Mouse (Mus musculus) liver, adult 2 months (tissue): ENCODE data around the gene Fcnb.

ENCODE experiments used
- CTCF ChIP-seq: fragments of 200-500 bp; IDR thresholded peaks from 2 replicates; pipeline ENCODE4 v1.5.1; 2011; ENCODE audit warnings: low read depth, low read length, control low read depth
- POLR2A ChIP-seq: fragments of 200-500 bp; IDR thresholded peaks from 2 replicates; pipeline ENCODE4 v1.6.1; 2011; ENCODE audit warnings: low read length, control low read depth; ENCODE audit not compliant: insufficient read depth; ENCODE audit errors: extremely low read depth

DNA sequence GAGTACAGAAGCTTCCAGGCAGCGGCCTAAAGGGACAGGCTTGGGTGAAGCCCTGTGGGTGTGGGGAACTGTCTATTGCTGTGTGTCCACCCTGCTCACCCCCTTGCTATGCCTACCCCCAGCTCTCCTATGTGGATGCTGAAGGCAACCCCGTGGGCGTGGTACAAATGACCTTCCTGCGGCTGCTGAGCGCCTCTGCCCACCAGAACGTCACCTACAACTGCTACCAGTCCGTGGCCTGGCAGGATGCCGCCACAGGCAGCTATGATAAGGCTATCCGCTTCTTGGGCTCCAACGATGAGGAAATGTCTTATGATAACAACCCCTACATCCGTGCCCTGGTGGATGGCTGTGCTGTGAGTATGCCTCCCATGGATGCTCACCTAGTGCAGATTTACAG, 52.2 kb downstream of the Fcnb start:
- TF ChIP-seq CTCF, result no peak
- TF ChIP-seq POLR2A, result no peak
